Mouse (Mus musculus): Measurements from ENCODE around the gene Nhp2.
"Not testable (repeated sequence)": the region's sequence is repeated elsewhere in the genome, so short reads cannot be mapped to it uniquely, and the experiment has no call there.

Nhp2 gene

GRCm38 (mm10) chr11:51658291-51658690, 38.8 kb downstream of the Nhp2 start:
- in situ Hi-C loops (cut with MboI) = no loop called here

GRCm38 (mm10) chr11:51658705-51659104, 39.2 kb downstream of the Nhp2 start:
- in situ Hi-C loops (cut with MboI) = no loop called here

GRCm38 (mm10) chr11:51661867-51662365, 42.4 kb downstream of the Nhp2 start:
- in situ Hi-C loops (cut with MboI) = no loop called here

DNA sequence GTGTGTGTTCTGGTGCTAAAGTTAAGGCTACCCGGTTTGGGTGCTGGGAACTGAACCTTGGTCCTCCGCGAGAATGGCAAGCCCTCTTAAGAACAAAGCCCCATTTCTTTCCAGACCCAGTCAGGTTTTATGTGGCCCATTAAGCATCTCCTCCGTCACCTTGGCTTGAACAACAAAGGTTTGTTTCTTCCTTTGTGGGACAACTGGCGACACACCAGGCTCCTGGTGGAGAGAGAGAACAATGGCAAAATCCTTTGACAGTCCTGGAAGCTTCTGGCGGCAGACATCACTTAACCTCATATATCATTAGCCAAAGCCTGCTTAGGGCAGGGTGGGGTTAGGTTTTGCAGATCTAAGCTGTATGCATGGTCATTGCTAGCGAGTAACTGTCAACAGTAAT, 43.1 kb downstream of the Nhp2 start:
- in situ Hi-C loops (cut with MboI) = no loop called here

DNA sequence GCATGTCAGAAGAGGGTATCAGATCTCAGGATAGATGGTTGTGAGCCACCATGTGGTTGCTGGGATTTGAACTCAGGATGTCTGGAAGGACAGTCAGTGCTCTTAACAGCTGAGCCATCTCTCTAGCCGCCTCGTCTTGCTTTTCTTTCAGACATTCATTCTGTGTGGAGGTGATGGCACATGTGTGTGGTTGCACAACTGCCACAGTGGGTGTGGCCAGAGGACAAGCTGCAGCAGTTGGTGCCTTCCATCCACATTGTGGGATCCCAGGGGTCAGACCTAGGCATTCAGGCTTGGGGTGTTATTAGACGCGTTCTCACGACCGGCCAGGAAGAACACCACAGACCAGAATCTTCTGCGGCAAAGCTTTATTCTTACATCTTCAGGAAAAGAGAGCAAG, 45.2 kb downstream of the Nhp2 start:
- in situ Hi-C loops (cut with MboI) = not testable (repeated sequence)

DNA sequence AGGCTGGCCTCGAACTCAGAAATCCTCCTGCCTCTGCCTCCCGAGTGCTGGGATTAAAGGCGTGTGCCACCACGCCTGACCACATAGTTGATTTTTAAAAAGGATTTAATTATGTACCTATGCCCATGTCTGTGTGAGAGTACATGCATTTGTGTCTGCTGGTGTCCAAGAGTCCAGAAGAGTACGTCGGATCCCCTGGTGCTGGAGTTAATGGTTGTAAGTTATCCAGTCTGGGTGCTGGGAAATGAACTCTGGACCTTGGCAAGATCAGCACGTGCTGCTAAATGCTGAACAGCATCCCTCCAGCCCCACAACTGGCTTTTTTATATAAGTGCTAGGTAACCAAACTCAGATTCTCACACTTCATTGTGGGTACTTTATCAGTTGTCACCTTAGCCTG, 51.3 kb downstream of the Nhp2 start:
- in situ Hi-C loops (cut with MboI) = no loop called here

- in situ Hi-C loops (cut with MboI) = no loop called here
Observed at GRCm38 (mm10) chr11:51671376-51671775, 51.8 kb downstream of the Nhp2 start.

DNA sequence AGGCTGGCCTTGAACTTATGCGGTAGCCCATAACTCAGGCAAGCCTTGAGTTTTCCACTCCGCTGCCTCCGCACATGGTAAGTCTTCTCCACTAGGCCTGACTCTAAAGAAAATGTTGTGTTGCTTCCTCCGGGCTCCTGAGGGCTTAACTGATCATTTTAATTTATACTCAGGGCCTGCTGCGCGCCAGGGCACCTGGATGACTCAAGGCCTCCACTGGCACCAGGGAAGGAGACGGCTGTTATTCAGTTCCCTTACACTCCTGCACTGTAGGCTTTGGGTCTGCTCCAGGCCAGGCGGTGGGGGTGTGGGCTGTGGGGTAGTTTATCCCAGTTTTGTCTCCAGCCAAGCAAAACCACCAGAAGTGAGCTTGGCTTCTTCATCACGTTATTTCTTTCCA, 53.8 kb downstream of the Nhp2 start:
- in situ Hi-C loops (cut with MboI) = no loop called here
